Mouse (Mus musculus) midbrain, embryonic 15.5 days (tissue): ENCODE measurements around the gene Peli3. TPM values are rescaled to one million over a fixed set of nuclear protein-coding genes. Genes with fewer than 3 reads are reported as not detected.

ENCODE experiments used
- ATAC-seq: fragments of 200-750 bp; cut with Nextera tagmentation; replicated peaks from 2 replicates; pipeline ENCODE4 v1.8.0; 2017; ENCODE audit warnings: moderate TSS enrichment
- H3K27ac ChIP-seq: fragments of 300-500 bp; sonication (generic); 2 replicates; pipeline ENCODE4 v1.5.1; 2015; ENCODE audit warnings: mild to moderate bottlenecking, inconsistent platforms
- H3K27me3 ChIP-seq: fragments of 300-500 bp; sonication (generic); replicated peaks from 2 replicates; pipeline ENCODE4 v1.6.1; 2015; ENCODE audit warnings: inconsistent platforms
- H3K36me3 ChIP-seq: fragments of 300-500 bp; sonication (generic); replicated peaks from 2 replicates; pipeline ENCODE4 v1.6.1; 2015; ENCODE audit warnings: inconsistent platforms
- H3K4me1 ChIP-seq: fragments of 300-500 bp; sonication (generic); 2 replicates; pipeline ENCODE4 v1.6.1; 2015; ENCODE audit warnings: inconsistent platforms
- H3K4me2 ChIP-seq: fragments of 300-500 bp; sonication (generic); 2 replicates; pipeline ENCODE4 v1.6.1; 2015; ENCODE audit warnings: inconsistent platforms, mild to moderate bottlenecking, moderate library complexity
- H3K4me3 ChIP-seq: fragments of 300-500 bp; sonication (generic); 2 replicates; pipeline ENCODE4 v1.5.1; 2015; ENCODE audit warnings: mild to moderate bottlenecking, inconsistent platforms
- H3K9ac ChIP-seq: fragments of 300-500 bp; sonication (generic); 2 replicates; pipeline ENCODE4 v1.6.1; 2015; ENCODE audit warnings: mild to moderate bottlenecking, inconsistent platforms
- H3K9me3 ChIP-seq: fragments of 300-500 bp; sonication (generic); 2 replicates; pipeline ENCODE4 v1.6.1; 2016; ENCODE audit warnings: inconsistent platforms
- WGBS: fragments of 180-500 bp; shearing (Covaris S2); methylation state at CpG from one replicate; pipeline ENCODE4 v1.1.7; 2015; ENCODE audit warnings: mixed read lengths; 5-methylcytosine and 5-hydroxymethylcytosine counted together
- polyA plus RNA-seq: library from polyadenylated mRNA; unstranded; fragments of >200 nt; fragmentation: Nextera tagmentation; extraction: Ambion mirVana; gene quantifications from 2 replicates; pipeline ENCODE4 v1.2.1, GENCODE M21; 2015

The Peli3 gene
- polyA plus RNA-seq, 1 experiment from 2014 or later = 14.0 TPM

GRCm38 (mm10) chr19:4899888-4900287, 43.0 kb downstream of the Peli3 start:
- no peak for ATAC-seq
- no peak overlapping the region for H3K27ac ChIP-seq
- no peak overlapping the region for H3K4me3 ChIP-seq
- H3K4me1 ChIP-seq = peaks cover under 1% of the 10 kb centered on the region; the same call in 1 of the 2 replicates
- no peaks in the 10 kb centered on the region for H3K9me3 ChIP-seq
- WGBS = 90% methylated on average over 3 of the region's 3 CpGs
- peaks cover 22% of the 10 kb centered on the region; the same call in 1 of the 2 replicates for H3K36me3 ChIP-seq
- no peak overlapping the region for H3K9ac ChIP-seq
- H3K4me2 ChIP-seq = no peak overlapping the region
- no peaks in the 10 kb centered on the region for H3K27me3 ChIP-seq

GRCm38 (mm10) chr19:4898972-4899371, 44.0 kb downstream of the Peli3 start:
- Histone ChIP-seq H3K4me3 (no peak overlapping the region), H3K4me1 (no peaks in the 10 kb centered on the region), H3K27ac (no peak overlapping the region), H3K27me3 (no peaks in the 10 kb centered on the region), H3K4me2 (no peak overlapping the region), H3K36me3 (peaks cover 27% of the 10 kb centered on the region; the same call in 1 of the 2 replicates), H3K9me3 (no peaks in the 10 kb centered on the region), H3K9ac (no peak overlapping the region)
- WGBS = 89% methylated on average over 9 of the region's 9 CpGs
- no peak for ATAC-seq

- H3K9ac ChIP-seq = no peak overlapping the region
- 52% methylated on average over 21 of the region's 21 CpGs for WGBS
- peaks cover 28% of the 10 kb centered on the region; the same call in 1 of the 2 replicates for H3K36me3 ChIP-seq
- no peaks in the 10 kb centered on the region for H3K4me1 ChIP-seq
- ATAC-seq = no peak
- H3K9me3 ChIP-seq = no peaks in the 10 kb centered on the region
- no peak overlapping the region for H3K4me2 ChIP-seq
- H3K27me3 ChIP-seq = no peaks in the 10 kb centered on the region
- H3K27ac ChIP-seq = no peak overlapping the region
- no peak overlapping the region for H3K4me3 ChIP-seq
Observed at GRCm38 (mm10) chr19:4896780-4897520, 46.0 kb downstream of the Peli3 start.

DNA sequence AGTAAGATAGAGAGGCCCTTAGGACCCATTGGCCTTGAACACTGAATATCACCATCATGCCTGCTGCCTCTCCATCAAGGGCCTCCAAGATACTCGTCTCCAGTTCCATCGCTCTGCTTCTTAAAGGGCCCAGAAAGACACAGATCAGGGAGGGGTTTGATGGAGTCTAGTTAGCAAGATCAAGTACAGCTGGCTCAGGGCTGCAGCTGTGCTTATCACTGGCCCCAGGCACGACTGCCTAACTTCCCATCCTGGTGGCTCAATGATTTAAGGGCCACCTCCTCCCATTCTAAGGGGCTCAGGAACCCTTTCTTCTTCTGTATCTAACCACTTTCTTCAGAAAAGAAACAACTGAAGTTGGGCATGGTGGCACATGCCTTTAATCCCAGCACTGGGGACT, 51.1 kb downstream of the Peli3 start:
- Histone ChIP-seq H3K9ac (no peak overlapping the region), H3K4me3 (no peak overlapping the region), H3K9me3 (no peaks in the 10 kb centered on the region), H3K4me2 (no peak overlapping the region), H3K4me1 (no peaks in the 10 kb centered on the region), H3K27me3 (no peaks in the 10 kb centered on the region), H3K27ac (no peak overlapping the region), H3K36me3 (peaks cover 28% of the 10 kb centered on the region; the same call in 1 of the 2 replicates)
- no peak for ATAC-seq
- 83% methylated on average over 3 of the region's 3 CpGs for WGBS

- peaks cover 28% of the 10 kb centered on the region; the same call in 1 of the 2 replicates for H3K36me3 ChIP-seq
Observed at GRCm38 (mm10) chr19:4889791-4890190, 53.1 kb downstream of the Peli3 start.

DNA sequence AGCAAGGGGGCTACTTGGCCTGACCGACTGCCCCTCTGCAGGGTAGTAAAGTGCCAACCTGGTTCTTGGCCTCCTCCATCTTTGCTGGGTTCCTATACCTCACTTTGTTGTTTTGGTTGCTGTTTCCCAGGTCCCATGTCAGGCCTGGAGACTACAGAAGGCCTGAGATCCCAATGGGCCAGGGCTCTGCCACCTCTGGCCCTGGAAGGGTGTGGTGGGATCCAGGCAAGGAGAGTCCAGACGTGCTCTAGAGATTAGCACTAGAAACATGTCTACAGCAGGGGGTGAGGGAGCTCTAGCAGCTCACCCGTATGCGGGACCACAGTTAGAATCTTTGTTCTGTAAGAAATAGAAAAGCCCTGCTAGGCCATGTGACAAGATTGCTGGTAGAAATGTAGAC, 59.0 kb downstream of the Peli3 start:
- WGBS = 88% methylated on average over 4 of the region's 4 CpGs
- no peak for ATAC-seq

More at GRCm38 (mm10) chr19:4889791-4890190, 53.1 kb downstream of the Peli3 start:
- Histone ChIP-seq H3K4me1 (no peaks in the 10 kb centered on the region), H3K27me3 (no peaks in the 10 kb centered on the region), H3K9ac (no peak overlapping the region), H3K27ac (no peak overlapping the region), H3K4me3 (no peak overlapping the region), H3K9me3 (no peaks in the 10 kb centered on the region), H3K4me2 (no peak overlapping the region)
- WGBS = 88% methylated on average over 10 of the region's 10 CpGs
- ATAC-seq = no peak

More for the DNA sequence above, 59.0 kb downstream of the Peli3 start:
- Histone ChIP-seq H3K27me3 (no peaks in the 10 kb centered on the region), H3K4me1 (peaks cover 9% of the 10 kb centered on the region), H3K4me3 (no peak overlapping the region), H3K36me3 (no peaks in the 10 kb centered on the region), H3K9ac (no peak overlapping the region), H3K4me2 (no peak overlapping the region), H3K9me3 (no peaks in the 10 kb centered on the region), H3K27ac (no peak overlapping the region)

Other genes starting within 250 kb of the Peli3 start
- 5.6 and 7.7 TPM in 2 replicates for gene Gm960, start 244.5 kb downstream of the Peli3 start, polyA plus RNA-seq
- gene Sptbn2, start 232.0 kb downstream of the Peli3 start, polyA plus RNA-seq = 35.2 and 39.8 TPM in 2 replicates
- 180 and 188 TPM in 2 replicates for gene Rbm4b, start 186.6 kb downstream of the Peli3 start, polyA plus RNA-seq
- 98.0 and 98.6 TPM in 2 replicates for gene Rbm4, start 149.2 kb downstream of the Peli3 start, polyA plus RNA-seq
- 17.0 and 19.5 TPM in 2 replicates for gene Gm21992, start 131.5 kb downstream of the Peli3 start, polyA plus RNA-seq
- gene Rbm14, start 131.5 kb downstream of the Peli3 start, polyA plus RNA-seq = 69.3 and 72.8 TPM in 2 replicates
- 43.9 and 44.1 TPM in 2 replicates for gene Ccs, start 103.8 kb downstream of the Peli3 start, polyA plus RNA-seq
- 0.74 and 0.83 TPM in 2 replicates for gene Ccdc87, start 103.8 kb downstream of the Peli3 start, polyA plus RNA-seq
- 83.0 and 84.3 TPM in 2 replicates for gene Ctsf, start 88.0 kb downstream of the Peli3 start, polyA plus RNA-seq
- 2.2 and 2.7 TPM in 2 replicates for gene Actn3, start 65.2 kb downstream of the Peli3 start, polyA plus RNA-seq
- gene Zdhhc24, start 64.5 kb downstream of the Peli3 start, polyA plus RNA-seq = 26.1 and 28.8 TPM in 2 replicates
- gene Bbs1, start 36.5 kb downstream of the Peli3 start, polyA plus RNA-seq = 11.7 and 12.1 TPM in 2 replicates
- gene Dpp3, start 14.8 kb downstream of the Peli3 start, polyA plus RNA-seq = 125 TPM in 2 replicates
- gene Mrpl11, start 19.0 kb upstream of the Peli3 start, polyA plus RNA-seq = 91.7 and 96.4 TPM in 2 replicates
- gene Npas4, start 47.2 kb upstream of the Peli3 start, polyA plus RNA-seq = 0.49 and 0.67 TPM in 2 replicates
- gene Slc29a2, start 80.7 kb upstream of the Peli3 start, polyA plus RNA-seq = 12.2 and 13.6 TPM in 2 replicates
- 78.8 and 80.6 TPM in 2 replicates for gene B4gat1, start 95.7 kb upstream of the Peli3 start, polyA plus RNA-seq
- gene AC124502.3, start 95.8 kb upstream of the Peli3 start, polyA plus RNA-seq = 3.6 and 4.2 TPM in 2 replicates
- 40.0 and 44.4 TPM in 2 replicates for gene Brms1, start 98.2 kb upstream of the Peli3 start, polyA plus RNA-seq
- gene Rin1, start 107.4 kb upstream of the Peli3 start, polyA plus RNA-seq = 0.91 and 1.6 TPM in 2 replicates
- 19.7 and 24.2 TPM in 2 replicates for gene Cd248, start 125.0 kb upstream of the Peli3 start, polyA plus RNA-seq
- 20.3 and 21.2 TPM in 2 replicates for gene Tmem151a, start 142.4 kb upstream of the Peli3 start, polyA plus RNA-seq
- gene Yif1a, start 145.4 kb upstream of the Peli3 start, polyA plus RNA-seq = 43.4 and 55.8 TPM in 2 replicates
- 480 and 492 TPM in 2 replicates for gene Cnih2, start 155.4 kb upstream of the Peli3 start, polyA plus RNA-seq
- 216 and 233 TPM in 2 replicates for gene Rab1b, start 163.9 kb upstream of the Peli3 start, polyA plus RNA-seq
- gene Klc2, start 175.4 kb upstream of the Peli3 start, polyA plus RNA-seq = 76.8 and 78.4 TPM in 2 replicates